Mouse (Mus musculus) midbrain, embryonic 14.5 days (tissue): Measurements from ENCODE around the gene Lpin3. TPM values are rescaled to one million over a fixed set of nuclear protein-coding genes. Genes with fewer than 3 reads are reported as not detected.

Experiments used
- ATAC-seq: fragments of 200-750 bp; cut with Nextera tagmentation; 2 replicates; pipeline ENCODE4 v1.8.0; 2017; ENCODE audit warnings: moderate number of reproducible peaks, moderate library complexity; ENCODE audit not compliant: low FRiP score, low TSS enrichment
- DNase-seq: peaks from one replicate; pipeline ENCODE4 v3.0.0-alpha.2; 2015
- H3K27ac ChIP-seq: fragments of 300-500 bp; sonication (generic); replicated peaks from 2 replicates; pipeline ENCODE4 v1.5.1; 2014; ENCODE audit warnings: mild to moderate bottlenecking, low read depth, low read length, moderate library complexity
- H3K27me3 ChIP-seq: fragments of 300-500 bp; sonication (generic); 2 replicates; pipeline ENCODE4 v1.6.1; 2014; ENCODE audit warnings: low read length, control low read depth, mixed read lengths; ENCODE audit not compliant: control insufficient read depth, insufficient read depth
- H3K36me3 ChIP-seq: fragments of 300-500 bp; sonication (generic); 2 replicates; pipeline ENCODE4 v1.6.1; 2014; ENCODE audit warnings: low read length, control low read depth; ENCODE audit not compliant: control insufficient read depth, insufficient read depth
- H3K4me1 ChIP-seq: fragments of 300-500 bp; sonication (generic); 2 replicates; pipeline ENCODE4 v1.6.1; 2014; ENCODE audit warnings: mild to moderate bottlenecking, antibody characterized with exemption, low read length, control low read depth; ENCODE audit not compliant: control insufficient read depth, insufficient read depth
- H3K4me2 ChIP-seq: fragments of 300-500 bp; sonication (generic); 2 replicates; pipeline ENCODE4 v1.6.1; 2014; ENCODE audit warnings: mild to moderate bottlenecking, low read length, moderate library complexity
- H3K4me3 ChIP-seq: fragments of 300-500 bp; sonication (generic); replicated peaks from 2 replicates; pipeline ENCODE4 v1.5.1; 2014; ENCODE audit warnings: low read depth, low read length
- H3K9ac ChIP-seq: fragments of 300-500 bp; sonication (generic); replicated peaks from 2 replicates; pipeline ENCODE4 v1.6.1; 2014; ENCODE audit warnings: mild to moderate bottlenecking, low read length, moderate library complexity
- H3K9me3 ChIP-seq: fragments of 300-500 bp; sonication (generic); 2 replicates; pipeline ENCODE4 v1.6.1; 2016; ENCODE audit warnings: low read length, control low read depth, mixed read lengths; ENCODE audit not compliant: control insufficient read depth
- WGBS: fragments of 180-500 bp; shearing (Covaris S2); extraction: QIAGEN DNeasy Blood & Tissue Kit; methylation state at CpG from one replicate; pipeline ENCODE4 v1.1.7; 2014; 5-methylcytosine and 5-hydroxymethylcytosine counted together
- polyA plus RNA-seq: library from polyadenylated mRNA; unstranded; fragments of >200 nt; fragmentation: Nextera tagmentation; extraction: Ambion mirVana; gene quantifications from 2 replicates; pipeline ENCODE4 v1.2.1, GENCODE M21; 2014

Lpin3 gene
- polyA plus RNA-seq, 1 experiment from 2014 or later: 0.14 TPM

GRCm38 (mm10) chr2:160881462-160882101 lies 1.1 kb downstream of the Lpin3 start:
- Histone ChIP-seq H3K9me3 (no peaks in the 10 kb centered on the region), H3K4me3 (no peak overlapping the region), H3K4me2 (no peak overlapping the region), H3K27ac (no peak overlapping the region), H3K27me3 (no peaks in the 10 kb centered on the region), H3K4me1 (no peaks in the 10 kb centered on the region), H3K9ac (no peak overlapping the region), H3K36me3 (no peaks in the 10 kb centered on the region)
- no peak for ATAC-seq
- WGBS: 56% methylated on average over 6 of the region's 6 CpGs
- DNase-seq: no peak

GRCm38 (mm10) chr2:160882436-160882835 lies 2.0 kb downstream of the Lpin3 start:
- WGBS: 79% methylated on average over 5 of the region's 5 CpGs

GRCm38 (mm10) chr2:160883912-160884311 lies 3.4 kb downstream of the Lpin3 start:
- peaks cover 9% of the 10 kb centered on the region for H3K4me1 ChIP-seq
- ATAC-seq (no peak), DNase-seq (no peak)
- 80% methylated on average over 4 of the region's 4 CpGs for WGBS
- H3K36me3 ChIP-seq: no peaks in the 10 kb centered on the region
- H3K9me3 ChIP-seq: no peaks in the 10 kb centered on the region
- no peak overlapping the region for H3K4me2 ChIP-seq
- peaks cover 13% of the 10 kb centered on the region; the same call in 1 of the 2 replicates for H3K27me3 ChIP-seq
- no peak overlapping the region for H3K4me3 ChIP-seq
- no peak overlapping the region for H3K27ac ChIP-seq
- no peak overlapping the region for H3K9ac ChIP-seq

More at GRCm38 (mm10) chr2:160882436-160882835, 2.0 kb downstream of the Lpin3 start:
- Histone ChIP-seq H3K9ac (no peak overlapping the region), H3K4me3 (no peak overlapping the region), H3K27ac (no peak overlapping the region), H3K4me2 (no peak overlapping the region), H3K9me3 (no peaks in the 10 kb centered on the region), H3K27me3 (no peaks in the 10 kb centered on the region), H3K36me3 (no peaks in the 10 kb centered on the region), H3K4me1 (peaks cover under 1% of the 10 kb centered on the region; the same call in 1 of the 2 replicates)
- no peak for DNase-seq
- ATAC-seq: no peak

- H3K27ac ChIP-seq: no peak overlapping the region
- peaks cover 9% of the 10 kb centered on the region for H3K4me1 ChIP-seq
- no peak overlapping the region for H3K4me3 ChIP-seq
- H3K4me2 ChIP-seq: no peak overlapping the region
- H3K36me3 ChIP-seq: no peaks in the 10 kb centered on the region
- ATAC-seq: no peak
- H3K9me3 ChIP-seq: no peaks in the 10 kb centered on the region
- 23% methylated on average over 2 of the region's 2 CpGs for WGBS
- no peak overlapping the region for H3K9ac ChIP-seq
- DNase-seq: peak; percentile 62
- H3K27me3 ChIP-seq: peaks cover 13% of the 10 kb centered on the region; the same call in 1 of the 2 replicates
These were observed 4.4 kb downstream of the Lpin3 start for GRCm38 (mm10) chr2:160884830-160885229.

- Histone ChIP-seq H3K9ac (no peak overlapping the region), H3K27ac (no peak overlapping the region), H3K4me1 (peaks cover 9% of the 10 kb centered on the region), H3K4me3 (no peak overlapping the region), H3K27me3 (peaks cover 13% of the 10 kb centered on the region; the same call in 1 of the 2 replicates), H3K4me2 (no peak overlapping the region), H3K9me3 (no peaks in the 10 kb centered on the region), H3K36me3 (no peaks in the 10 kb centered on the region)
- DNase-seq: no peak
- WGBS: 78% methylated on average over 3 of the region's 3 CpGs
- no peak for ATAC-seq
These were observed 5.8 kb downstream of the Lpin3 start for GRCm38 (mm10) chr2:160886221-160886620.

GRCm38 (mm10) chr2:160887284-160887683 lies 6.8 kb downstream of the Lpin3 start:
- no peaks in the 10 kb centered on the region for H3K36me3 ChIP-seq
- H3K4me2 ChIP-seq: peak overlapping the region; percentile 86
- H3K4me3 ChIP-seq: peak overlapping the region; percentile 40
- peaks cover 13% of the 10 kb centered on the region; the same call in 1 of the 2 replicates for H3K27me3 ChIP-seq
- H3K4me1 ChIP-seq: peaks cover 9% of the 10 kb centered on the region
- no peaks in the 10 kb centered on the region for H3K9me3 ChIP-seq
- peak; percentile 90 for DNase-seq
- H3K9ac ChIP-seq: no peak overlapping the region
- H3K27ac ChIP-seq: no peak overlapping the region
- ATAC-seq: peak; percentile 85; the same call in 1 of the 2 replicates
- WGBS: 3% methylated on average over 11 of the region's 11 CpGs

- Histone ChIP-seq H3K27me3 (peaks cover 13% of the 10 kb centered on the region; the same call in 1 of the 2 replicates), H3K9me3 (no peaks in the 10 kb centered on the region), H3K4me1 (peaks cover 9% of the 10 kb centered on the region), H3K4me2 (peak overlapping the region; percentile 86), H3K36me3 (no peaks in the 10 kb centered on the region), H3K4me3 (peak overlapping the region; percentile 40), H3K9ac (peak overlapping the region; percentile 26; the same call in 1 of the 2 replicates), H3K27ac (no peak overlapping the region)
- WGBS: under 1% methylated on average over 26 of the region's 26 CpGs
- ATAC-seq (peak; percentile 40), DNase-seq (peak; percentile 47)
These were observed 7.4 kb downstream of the Lpin3 start for GRCm38 (mm10) chr2:160887859-160888258.

GRCm38 (mm10) chr2:160891045-160891444 lies 10.6 kb downstream of the Lpin3 start:
- ATAC-seq (no peak), DNase-seq (no peak)
- 87% methylated on average over 5 of the region's 5 CpGs for WGBS
- Histone ChIP-seq H3K27ac (no peak overlapping the region), H3K4me1 (peaks cover 9% of the 10 kb centered on the region), H3K9ac (no peak overlapping the region), H3K9me3 (no peaks in the 10 kb centered on the region), H3K4me3 (no peak overlapping the region), H3K4me2 (no peak overlapping the region), H3K36me3 (no peaks in the 10 kb centered on the region), H3K27me3 (peaks cover 13% of the 10 kb centered on the region; the same call in 1 of the 2 replicates)

GRCm38 (mm10) chr2:160891697-160892096 lies 11.2 kb downstream of the Lpin3 start:
- no peak overlapping the region for H3K27ac ChIP-seq
- no peak overlapping the region for H3K4me2 ChIP-seq
- H3K27me3 ChIP-seq: peaks cover 13% of the 10 kb centered on the region; the same call in 1 of the 2 replicates
- H3K9me3 ChIP-seq: no peaks in the 10 kb centered on the region
- DNase-seq (no peak), ATAC-seq (no peak)
- no peak overlapping the region for H3K9ac ChIP-seq
- no peaks in the 10 kb centered on the region for H3K36me3 ChIP-seq
- no peak overlapping the region for H3K4me3 ChIP-seq
- WGBS: 87% methylated on average over 9 of the region's 9 CpGs
- H3K4me1 ChIP-seq: peaks cover 9% of the 10 kb centered on the region
